Mouse (Mus musculus) hindbrain, embryonic 11.5 days (tissue): ENCODE measurements around the gene Gtf3c5. TPM values are rescaled to one million over a fixed set of nuclear protein-coding genes. Genes with fewer than 3 reads are reported as not detected.

Experiments used
- ATAC-seq: fragments of 200-750 bp; cut with Nextera tagmentation; 2 replicates; pipeline ENCODE4 v1.8.0; 2017; ENCODE audit warnings: mild to moderate bottlenecking, moderate TSS enrichment, moderate library complexity; ENCODE audit not compliant: low FRiP score
- DNase-seq: peaks from one replicate; pipeline ENCODE4 v3.0.0-alpha.2; 2015; ENCODE audit warnings: low spot score
- H3K27ac ChIP-seq: fragments of 300-500 bp; sonication (generic); 2 replicates; pipeline ENCODE4 v1.5.1; 2014; ENCODE audit warnings: mild to moderate bottlenecking, low read depth, low read length
- H3K27me3 ChIP-seq: fragments of 300-500 bp; sonication (generic); 2 replicates; pipeline ENCODE4 v1.6.1; 2014; ENCODE audit warnings: mild to moderate bottlenecking, low read length, moderate library complexity, mixed read lengths; ENCODE audit not compliant: control insufficient read depth, insufficient read depth
- H3K36me3 ChIP-seq: fragments of 300-500 bp; sonication (generic); 2 replicates; pipeline ENCODE4 v1.6.1; 2014; ENCODE audit warnings: mild to moderate bottlenecking, low read length, moderate library complexity, mixed read lengths; ENCODE audit not compliant: control insufficient read depth, insufficient read depth
- H3K4me1 ChIP-seq: fragments of 300-500 bp; sonication (generic); replicated peaks from 2 replicates; pipeline ENCODE4 v1.6.1; 2014; ENCODE audit warnings: low read length, mixed read lengths; ENCODE audit not compliant: control insufficient read depth, insufficient read depth
- H3K4me2 ChIP-seq: fragments of 300-500 bp; sonication (generic); replicated peaks from 2 replicates; pipeline ENCODE4 v1.6.1; 2014; ENCODE audit warnings: mild to moderate bottlenecking, low read depth, low read length
- H3K4me3 ChIP-seq: fragments of 300-500 bp; sonication (generic); 2 replicates; pipeline ENCODE4 v1.5.1; 2014; ENCODE audit warnings: low read depth, low read length
- H3K9ac ChIP-seq: fragments of 300-500 bp; sonication (generic); 2 replicates; pipeline ENCODE4 v1.6.1; 2014; ENCODE audit warnings: low read depth, low read length
- H3K9me3 ChIP-seq: fragments of 300-500 bp; sonication (generic); 2 replicates; pipeline ENCODE4 v1.6.1; 2016; ENCODE audit warnings: low read length; ENCODE audit not compliant: control insufficient read depth
- WGBS: fragments of 180-500 bp; shearing (Covaris S2); extraction: QIAGEN DNeasy Blood & Tissue Kit; methylation state at CpG from one replicate; pipeline ENCODE4 v1.1.7; 2014; 5-methylcytosine and 5-hydroxymethylcytosine counted together
- polyA plus RNA-seq: library from polyadenylated mRNA; unstranded; fragments of >200 nt; fragmentation: Nextera tagmentation; extraction: Ambion mirVana; gene quantifications from 2 replicates; pipeline ENCODE4 v1.2.1, GENCODE M21; 2014

Gene Gtf3c5
- polyA plus RNA-seq, 1 experiment from 2014 or later: 38.2 TPM

DNA sequence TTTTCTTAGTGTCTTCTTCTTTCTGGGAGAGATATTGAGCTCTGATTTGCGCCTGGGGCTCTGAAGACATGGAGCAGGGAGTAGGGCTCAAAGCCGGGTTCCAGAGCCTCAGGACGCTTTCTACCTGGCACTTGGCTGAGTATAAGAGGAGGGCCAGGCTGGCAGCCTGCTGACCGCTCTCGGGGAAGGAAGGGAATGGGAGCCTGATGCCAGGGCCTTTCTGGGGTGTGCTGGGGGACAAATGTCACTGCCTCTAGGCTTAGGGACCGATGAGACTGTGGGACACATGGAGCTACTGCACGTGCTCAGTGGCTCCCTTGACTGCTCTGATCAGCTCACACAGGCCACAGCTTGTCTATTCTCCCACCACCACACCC, 55.2 kb downstream of the Gtf3c5 start:
- no peaks in the 10 kb centered on the region for H3K9me3 ChIP-seq
- no peaks in the 10 kb centered on the region for H3K27me3 ChIP-seq
- ATAC-seq (no peak), DNase-seq (no peak)
- no peak overlapping the region for H3K9ac ChIP-seq
- no peaks in the 10 kb centered on the region for H3K36me3 ChIP-seq
- peaks cover 28% of the 10 kb centered on the region for H3K4me1 ChIP-seq
- no peak overlapping the region for H3K4me3 ChIP-seq
- no peak overlapping the region for H3K27ac ChIP-seq
- WGBS: 87% methylated on average over 7 of the region's 7 CpGs
- no peak overlapping the region for H3K4me2 ChIP-seq

- ATAC-seq (no peak), DNase-seq (no peak)
- no peaks in the 10 kb centered on the region for H3K9me3 ChIP-seq
- H3K27me3 ChIP-seq: no peaks in the 10 kb centered on the region
- H3K36me3 ChIP-seq: no peaks in the 10 kb centered on the region
- no peak overlapping the region for H3K27ac ChIP-seq
- WGBS: 90% methylated on average over 20 of the region's 20 CpGs
- peaks cover 23% of the 10 kb centered on the region for H3K4me1 ChIP-seq
- H3K9ac ChIP-seq: no peak overlapping the region
- no peak overlapping the region for H3K4me2 ChIP-seq
- H3K4me3 ChIP-seq: no peak overlapping the region
These were observed 55.9 kb downstream of the Gtf3c5 start for GRCm38 (mm10) chr2:28527436-28528353.

DNA sequence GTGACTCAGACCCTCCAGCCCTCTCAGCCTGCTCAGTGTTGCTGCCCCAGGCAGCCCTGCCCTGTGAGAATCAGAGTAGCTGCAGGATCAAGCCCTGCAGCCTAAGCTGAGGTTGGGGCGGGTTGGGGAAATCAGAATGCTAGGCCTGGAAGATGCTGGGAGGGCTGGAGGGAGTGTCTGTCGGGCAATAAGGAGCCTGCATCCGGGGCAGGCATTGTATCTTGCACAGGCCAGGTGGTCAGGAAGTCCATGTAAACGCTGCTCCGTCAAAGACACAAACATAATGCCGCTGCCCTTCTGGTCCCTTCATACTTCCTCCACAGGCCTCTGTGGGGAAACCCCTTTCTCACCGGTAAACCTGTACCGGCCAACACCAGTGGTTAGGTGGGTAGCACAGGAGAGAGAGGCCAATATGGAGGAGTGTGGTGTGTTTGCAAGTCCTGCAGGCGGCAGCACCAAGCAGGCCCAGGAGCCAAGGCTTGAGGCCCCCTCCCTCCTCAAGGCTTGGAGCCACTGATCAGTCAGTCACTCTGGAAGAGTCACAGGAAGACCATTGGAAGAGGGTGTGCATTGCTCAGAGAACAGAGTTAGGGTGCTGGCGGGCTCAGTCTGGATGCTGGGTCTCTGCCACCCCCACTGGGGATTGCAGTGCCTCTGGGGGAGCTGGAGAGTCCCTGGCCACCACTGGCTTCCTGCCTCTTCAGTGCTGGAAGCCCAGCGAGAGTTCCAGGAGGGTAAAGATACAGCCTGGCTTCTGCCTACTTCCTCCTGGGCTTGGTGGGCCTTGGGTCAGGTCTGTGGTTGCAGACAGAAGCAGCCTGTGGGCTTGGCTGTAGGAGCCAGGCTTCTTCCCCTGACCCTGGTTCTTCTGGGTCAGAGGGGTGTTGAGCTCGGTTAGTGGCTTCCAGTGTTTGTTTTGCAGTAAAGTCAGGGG, 57.3 kb downstream of the Gtf3c5 start:
- Histone ChIP-seq H3K9me3 (no peaks in the 10 kb centered on the region), H3K4me2 (no peak overlapping the region; the same call in 1 of the 2 replicates), H3K9ac (peak overlapping the region; percentile 40; the same call in 1 of the 2 replicates), H3K27ac (peak overlapping the region; percentile 92), H3K4me1 (peaks cover 19% of the 10 kb centered on the region), H3K4me3 (no peak overlapping the region), H3K27me3 (no peaks in the 10 kb centered on the region), H3K36me3 (no peaks in the 10 kb centered on the region)
- 40% methylated on average over 12 of the region's 12 CpGs for WGBS
- ATAC-seq (no peak), DNase-seq (no peak)

GRCm38 (mm10) chr2:28525219-28525942, 58.2 kb downstream of the Gtf3c5 start:
- Histone ChIP-seq H3K4me3 (no peak overlapping the region), H3K4me2 (peak overlapping the region; percentile 13), H3K4me1 (peaks cover 15% of the 10 kb centered on the region), H3K27ac (peak overlapping the region; percentile 92), H3K9ac (peak overlapping the region; percentile 48), H3K27me3 (no peaks in the 10 kb centered on the region), H3K36me3 (no peaks in the 10 kb centered on the region), H3K9me3 (no peaks in the 10 kb centered on the region)
- ATAC-seq (peak; percentile 89), DNase-seq (peak; percentile 77)
- 4% methylated on average over 11 of the region's 11 CpGs for WGBS

DNA sequence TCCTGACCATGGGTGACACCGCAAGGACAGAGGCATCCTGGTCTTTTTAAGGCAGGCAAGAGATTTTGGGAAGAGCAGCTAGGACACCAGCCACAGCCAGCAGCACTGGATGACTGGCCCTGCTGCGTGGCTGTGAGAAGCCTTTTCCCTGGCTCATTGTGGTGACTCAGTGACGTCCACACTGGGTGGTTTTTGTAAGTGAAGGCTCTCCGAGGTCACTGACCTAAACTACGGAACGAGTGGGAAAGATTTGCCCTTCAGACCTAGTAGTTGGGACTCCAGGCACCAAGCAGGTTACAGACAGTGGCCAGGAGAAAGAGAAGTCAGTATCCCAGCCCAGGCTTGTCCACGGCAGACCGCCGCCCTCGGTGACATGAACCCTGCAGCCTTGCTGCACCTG, 59.1 kb downstream of the Gtf3c5 start:
- ATAC-seq (no peak), DNase-seq (no peak)
- Histone ChIP-seq H3K27me3 (no peaks in the 10 kb centered on the region), H3K4me1 (peaks cover 16% of the 10 kb centered on the region), H3K27ac (peak overlapping the region; percentile 92), H3K36me3 (no peaks in the 10 kb centered on the region), H3K9me3 (no peaks in the 10 kb centered on the region), H3K4me2 (no peak overlapping the region), H3K9ac (no peak overlapping the region), H3K4me3 (no peak overlapping the region)
- 78% methylated on average over 10 of the region's 10 CpGs for WGBS

- H3K36me3 ChIP-seq: no peaks in the 10 kb centered on the region
- H3K9me3 ChIP-seq: no peaks in the 10 kb centered on the region
- ATAC-seq (no peak), DNase-seq (no peak)
- no peak overlapping the region for H3K9ac ChIP-seq
- no peak overlapping the region for H3K4me2 ChIP-seq
- H3K27ac ChIP-seq: peak overlapping the region; percentile 92; the same call in 1 of the 2 replicates
- H3K4me1 ChIP-seq: peaks cover 16% of the 10 kb centered on the region
- 21% methylated on average over 5 of the region's 5 CpGs for WGBS
- no peak overlapping the region for H3K4me3 ChIP-seq
- H3K27me3 ChIP-seq: no peaks in the 10 kb centered on the region
These were observed 59.9 kb downstream of the Gtf3c5 start for GRCm38 (mm10) chr2:28523643-28524117.

- Histone ChIP-seq H3K4me1 (peaks cover 19% of the 10 kb centered on the region), H3K4me2 (no peak overlapping the region), H3K9me3 (no peaks in the 10 kb centered on the region), H3K27me3 (no peaks in the 10 kb centered on the region), H3K4me3 (no peak overlapping the region), H3K36me3 (no peaks in the 10 kb centered on the region), H3K9ac (no peak overlapping the region), H3K27ac (no peak overlapping the region)
- ATAC-seq (no peak), DNase-seq (no peak)
- 90% methylated on average over 4 of the region's 4 CpGs for WGBS
These were observed 61.4 kb downstream of the Gtf3c5 start for GRCm38 (mm10) chr2:28522166-28522565.

- H3K4me1 ChIP-seq: peaks cover 18% of the 10 kb centered on the region
- WGBS: 85% methylated on average over 6 of the region's 6 CpGs
These were observed 61.9 kb downstream of the Gtf3c5 start for GRCm38 (mm10) chr2:28521571-28522151.

More at GRCm38 (mm10) chr2:28521571-28522151, 61.9 kb downstream of the Gtf3c5 start:
- H3K4me2 ChIP-seq: no peak overlapping the region
- H3K27ac ChIP-seq: no peak overlapping the region
- no peaks in the 10 kb centered on the region for H3K9me3 ChIP-seq
- H3K4me3 ChIP-seq: no peak overlapping the region
- H3K36me3 ChIP-seq: no peaks in the 10 kb centered on the region
- H3K9ac ChIP-seq: no peak overlapping the region
- DNase-seq: no peak
- no peaks in the 10 kb centered on the region for H3K27me3 ChIP-seq
- no peak for ATAC-seq
